Mouse (Mus musculus) forelimb bud, embryonic 11.5 days (tissue): ENCODE measurements around the gene Gm20388.

Experiments used
- DNase-seq: peaks from one replicate; pipeline ENCODE4 v3.0.0-alpha.2; 2012; ENCODE audit warnings: low read depth, low spot score

Gm20388 gene

GRCm38 (mm10) chr8:120162404-120162752 lies 251.7 kb downstream of the Gm20388 start:
- DNase-seq: no peak

- DNase-seq: no peak
Observed at GRCm38 (mm10) chr8:120163376-120163775, 252.7 kb downstream of the Gm20388 start.

- DNase-seq: no peak
Observed at GRCm38 (mm10) chr8:120164026-120164425, 253.4 kb downstream of the Gm20388 start.

- no peak for DNase-seq
Observed at GRCm38 (mm10) chr8:120167136-120167535, 256.5 kb downstream of the Gm20388 start.

- DNase-seq: no peak
Observed at GRCm38 (mm10) chr8:120167821-120168220, 257.2 kb downstream of the Gm20388 start.

GRCm38 (mm10) chr8:120169119-120169518 lies 258.5 kb downstream of the Gm20388 start:
- no peak for DNase-seq

- DNase-seq: no peak
Observed at GRCm38 (mm10) chr8:120173195-120173594, 262.6 kb downstream of the Gm20388 start.

GRCm38 (mm10) chr8:120174606-120175005 lies 264.0 kb downstream of the Gm20388 start:
- DNase-seq: no peak

GRCm38 (mm10) chr8:120176605-120177004 lies 266.0 kb downstream of the Gm20388 start:
- no peak for DNase-seq

- DNase-seq: peak; percentile 91
Observed at GRCm38 (mm10) chr8:120177318-120178123, 266.9 kb downstream of the Gm20388 start, which contains the start of gene Fam92b. Gene Fam92b, minus strand, starts transcription at chr8:120177466.

- no peak for DNase-seq
Observed at GRCm38 (mm10) chr8:120178124-120178514, 267.5 kb downstream of the Gm20388 start.

GRCm38 (mm10) chr8:120179027-120179431 lies 268.4 kb downstream of the Gm20388 start:
- DNase-seq: peak; percentile 92

GRCm38 (mm10) chr8:120180445-120180970 lies 269.9 kb downstream of the Gm20388 start:
- no peak for DNase-seq

- no peak for DNase-seq
Observed at GRCm38 (mm10) chr8:120181274-120181673, 270.6 kb downstream of the Gm20388 start.

- no peak for DNase-seq
Observed at GRCm38 (mm10) chr8:120181861-120182414, 271.3 kb downstream of the Gm20388 start.

GRCm38 (mm10) chr8:120184366-120184765 lies 273.7 kb downstream of the Gm20388 start:
- no peak for DNase-seq

- peak; percentile 61 for DNase-seq
Observed at GRCm38 (mm10) chr8:120184850-120185792, 274.5 kb downstream of the Gm20388 start.

- DNase-seq: no peak
Observed at GRCm38 (mm10) chr8:120186454-120186853, 275.8 kb downstream of the Gm20388 start.

GRCm38 (mm10) chr8:120188510-120188909 lies 277.9 kb downstream of the Gm20388 start:
- DNase-seq: no peak

GRCm38 (mm10) chr8:120189440-120189839 lies 278.8 kb downstream of the Gm20388 start:
- DNase-seq: no peak

GRCm38 (mm10) chr8:120190107-120190809 lies 279.6 kb downstream of the Gm20388 start:
- DNase-seq: no peak
